Mouse (Mus musculus) lung, adult 2 months (tissue): ENCODE results near the gene Tcirg1.

Experiments used
- CTCF ChIP-seq: fragments of 200-500 bp; IDR thresholded peaks from 2 replicates; pipeline ENCODE4 v1.5.1; 2011; ENCODE audit warnings: mild to moderate bottlenecking, low read length, control low read depth; ENCODE audit not compliant: insufficient read depth
- POLR2A ChIP-seq: fragments of 200-500 bp; IDR thresholded peaks from 2 replicates; pipeline ENCODE4 v1.6.1; 2011; ENCODE audit warnings: low read depth, mild to moderate bottlenecking, control low read depth, low read length, borderline replicate concordance; ENCODE audit errors: extremely low read depth

DNA sequence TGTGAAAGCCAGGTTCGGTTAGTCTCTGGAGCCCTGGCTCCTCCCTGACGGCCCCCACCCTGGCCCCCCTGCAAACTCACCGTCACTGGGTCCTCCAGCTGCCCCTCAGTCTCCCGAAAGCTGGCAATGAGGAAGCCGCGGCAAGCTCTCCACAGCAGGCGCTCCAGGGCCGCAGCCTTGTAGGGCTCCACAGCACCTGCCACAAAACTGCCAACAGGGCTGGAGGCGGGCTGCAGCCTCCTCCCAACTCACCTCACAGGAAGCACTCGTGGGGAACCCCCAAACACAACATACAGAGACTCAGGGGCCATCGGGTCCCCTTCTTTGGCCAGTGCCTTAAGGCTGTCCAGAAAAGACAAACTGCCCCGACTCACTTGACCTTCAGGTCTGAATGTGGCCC lies 4.0 kb downstream of the Tcirg1 start:
- no peak for TF ChIP-seq POLR2A
- TF ChIP-seq CTCF = no peak
